Mouse (Mus musculus): Measurements from ENCODE around the gene Opa3. TPM values are rescaled to one million over a fixed set of nuclear protein-coding genes. Genes with fewer than 3 reads are reported as not detected.

The Opa3 gene
- polyA plus RNA-seq, 2 experiments, result 8.3 to 12.8 TPM

DNA sequence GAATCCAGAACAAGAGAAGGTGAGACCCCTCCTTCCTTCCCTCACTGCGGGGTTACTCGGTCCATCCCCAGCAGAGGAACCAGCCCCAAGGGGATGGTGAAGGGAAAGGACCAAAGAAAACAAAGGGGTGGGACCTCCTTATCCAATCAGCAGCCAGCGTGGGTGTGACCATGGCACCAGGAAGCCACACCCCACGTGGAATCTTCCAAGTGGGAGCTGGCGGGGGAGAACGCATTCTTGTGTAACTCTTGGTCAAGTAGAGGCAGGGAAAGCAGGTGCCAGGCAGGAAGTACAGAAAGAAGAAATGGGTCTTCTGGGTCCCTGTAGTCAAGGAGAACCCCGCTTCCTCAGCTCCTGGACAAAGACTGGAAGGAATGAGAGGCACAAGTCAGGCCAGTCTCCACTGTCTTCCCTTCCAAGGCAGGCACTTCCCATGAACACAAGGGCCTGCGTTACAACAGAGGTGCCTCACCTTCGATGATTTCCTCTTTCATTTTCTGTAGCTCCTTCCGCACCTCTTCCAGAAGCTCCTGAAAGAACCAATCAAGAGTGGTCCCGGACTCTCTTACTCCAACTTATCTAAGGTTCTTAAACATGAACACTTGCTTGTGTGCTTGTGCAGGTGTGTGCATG lies 29.4 kb downstream of the Opa3 start:
- Histone ChIP-seq H3K4me2 (ENCODE audit: low read depth) (peak overlapping the region; percentile 65), H3K27ac (peak overlapping the region; percentile 75), H3K4me1 (replicated peaks; ENCODE audit: control insufficient read depth in 2 of 2, insufficient read depth in 2 of 2, low read length in 1 of 2) (peaks cover 13 to 16% of the 10 kb centered on the region in 2 experiments), H3K36me3 (replicated peaks; ENCODE audit: control insufficient read depth, insufficient read depth, low read depth) (peaks cover 35% of the 10 kb centered on the region), H3K9me3 (ENCODE audit: control insufficient read depth, low read length) (no peaks in the 10 kb centered on the region), H3K4me3 (ENCODE audit: insufficient read depth in 1 of 2, low read depth in 2 of 2, low read length in 2 of 2) (peak overlapping the region; percentile 33 to 40), H3K9ac (replicated peaks) (peak overlapping the region; percentile 27), H3K27me3 (ENCODE audit: control insufficient read depth, insufficient read depth, low read length) (no peaks in the 10 kb centered on the region)
- 26% methylated on average over 11 of the region's 11 CpGs for WGBS (ENCODE audit: insufficient replicate concordance)
- DNase-seq (ENCODE audit: low read depth in 3 of 3, low spot score in 3 of 3) (peak; percentile 87 to 91 (median 89)), ATAC-seq (ENCODE audit: insufficient read depth) (peak; percentile 92)
- no peak for TF ChIP-seq EP300 (IDR thresholded peaks at IDR 0.05; ENCODE audit: low read depth)
- TF ChIP-seq CTCF (IDR thresholded peaks at IDR 0.05; ENCODE audit: low read depth), result no peak

DNA sequence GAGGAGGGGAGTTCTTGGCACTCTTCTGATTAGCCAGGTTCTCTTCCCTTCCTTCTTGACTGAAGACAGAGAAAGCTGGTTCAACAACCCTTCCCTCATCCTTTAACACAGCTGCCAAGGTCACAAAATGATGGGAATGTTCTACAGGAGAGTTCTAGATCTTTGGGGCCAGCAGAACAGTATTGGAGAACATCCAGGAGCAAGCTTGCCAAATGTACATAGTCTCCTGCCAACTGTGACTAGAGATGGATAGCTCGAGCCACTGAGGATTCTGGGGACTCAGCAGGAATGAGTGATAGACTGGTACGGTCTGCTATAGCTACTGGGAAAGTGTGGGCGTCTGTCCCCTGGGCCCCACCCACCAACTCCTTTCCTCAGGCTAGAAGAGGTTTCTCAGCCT lies 30.2 kb downstream of the Opa3 start:
- no peak overlapping the region for H3K9ac ChIP-seq (replicated peaks)
- TF ChIP-seq EP300 (IDR thresholded peaks at IDR 0.05; ENCODE audit: low read depth) (no peak), CTCF (IDR thresholded peaks at IDR 0.05; ENCODE audit: low read depth) (no peak)
- H3K4me3 ChIP-seq (ENCODE audit: insufficient read depth in 1 of 2, low read depth in 2 of 2, low read length in 2 of 2), result no peak overlapping the region
- H3K9me3 ChIP-seq (ENCODE audit: control insufficient read depth, low read length), result no peaks in the 10 kb centered on the region
- peak overlapping the region; percentile 65 for H3K4me2 ChIP-seq (ENCODE audit: low read depth)
- ATAC-seq (ENCODE audit: insufficient read depth), result no peak
- WGBS (ENCODE audit: insufficient replicate concordance), result 66% methylated on average over 3 of the region's 3 CpGs
- no peak for DNase-seq (ENCODE audit: low read depth in 3 of 3, low spot score in 3 of 3)
- no peaks in the 10 kb centered on the region for H3K27me3 ChIP-seq (ENCODE audit: control insufficient read depth, insufficient read depth, low read length)
- H3K4me1 ChIP-seq (replicated peaks; ENCODE audit: control insufficient read depth in 2 of 2, insufficient read depth in 2 of 2, low read length in 1 of 2), result peaks cover 13 to 16% of the 10 kb centered on the region in 2 experiments
- peak overlapping the region; percentile 2; the same call in 1 of the 2 replicates for H3K27ac ChIP-seq
- H3K36me3 ChIP-seq (replicated peaks; ENCODE audit: control insufficient read depth, insufficient read depth, low read depth), result peaks cover 43% of the 10 kb centered on the region

DNA sequence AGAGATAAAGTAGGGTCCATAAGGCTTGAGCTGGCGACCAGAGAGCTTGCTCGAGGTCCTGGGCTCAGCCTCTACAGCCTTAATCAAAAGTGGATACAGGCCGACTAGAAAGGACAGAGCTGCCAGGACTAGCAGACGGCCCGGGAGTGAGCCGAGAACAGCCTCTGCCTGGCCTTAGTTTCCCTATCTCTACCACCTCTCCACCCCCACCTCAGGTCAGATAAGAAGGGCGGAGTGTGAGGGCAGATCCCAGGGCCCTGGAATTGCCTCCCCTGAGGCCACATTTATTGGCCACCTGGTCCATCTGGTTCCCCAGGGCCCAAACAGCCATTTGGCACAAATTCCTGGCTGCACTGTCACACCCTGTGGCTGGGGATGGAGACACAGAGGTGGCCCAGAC lies 37.0 kb downstream of the Opa3 start:
- no peaks in the 10 kb centered on the region for H3K27me3 ChIP-seq (ENCODE audit: control insufficient read depth, insufficient read depth, low read length)
- ATAC-seq (ENCODE audit: insufficient read depth) (peak; percentile 82), DNase-seq (ENCODE audit: low read depth in 3 of 3, low spot score in 3 of 3) (peak in 1 of 3 experiments; percentile 55)
- peak overlapping the region; percentile 62 for H3K27ac ChIP-seq
- WGBS (ENCODE audit: insufficient replicate concordance), result 7% methylated on average over 7 of the region's 7 CpGs
- H3K4me3 ChIP-seq (ENCODE audit: insufficient read depth in 1 of 2, low read depth in 2 of 2, low read length in 2 of 2), result peak overlapping the region; percentile 10 to 22; a peak in 3 of 4 replicates
- H3K4me2 ChIP-seq (ENCODE audit: low read depth), result peak overlapping the region; percentile 72
- H3K4me1 ChIP-seq (replicated peaks; ENCODE audit: control insufficient read depth in 2 of 2, insufficient read depth in 2 of 2, low read length in 1 of 2), result peaks cover 50 to 54% of the 10 kb centered on the region in 2 experiments
- peaks cover 33% of the 10 kb centered on the region for H3K36me3 ChIP-seq (replicated peaks; ENCODE audit: control insufficient read depth, insufficient read depth, low read depth)
- TF ChIP-seq CTCF (IDR thresholded peaks at IDR 0.05; ENCODE audit: low read depth) (0 out of 2 replicates have a peak, but pooled peaks have one; percentile 13), EP300 (IDR thresholded peaks at IDR 0.05; ENCODE audit: low read depth) (no peak)
- no peaks in the 10 kb centered on the region for H3K9me3 ChIP-seq (ENCODE audit: control insufficient read depth, low read length)
- H3K9ac ChIP-seq (replicated peaks), result peak overlapping the region; percentile 52

DNA sequence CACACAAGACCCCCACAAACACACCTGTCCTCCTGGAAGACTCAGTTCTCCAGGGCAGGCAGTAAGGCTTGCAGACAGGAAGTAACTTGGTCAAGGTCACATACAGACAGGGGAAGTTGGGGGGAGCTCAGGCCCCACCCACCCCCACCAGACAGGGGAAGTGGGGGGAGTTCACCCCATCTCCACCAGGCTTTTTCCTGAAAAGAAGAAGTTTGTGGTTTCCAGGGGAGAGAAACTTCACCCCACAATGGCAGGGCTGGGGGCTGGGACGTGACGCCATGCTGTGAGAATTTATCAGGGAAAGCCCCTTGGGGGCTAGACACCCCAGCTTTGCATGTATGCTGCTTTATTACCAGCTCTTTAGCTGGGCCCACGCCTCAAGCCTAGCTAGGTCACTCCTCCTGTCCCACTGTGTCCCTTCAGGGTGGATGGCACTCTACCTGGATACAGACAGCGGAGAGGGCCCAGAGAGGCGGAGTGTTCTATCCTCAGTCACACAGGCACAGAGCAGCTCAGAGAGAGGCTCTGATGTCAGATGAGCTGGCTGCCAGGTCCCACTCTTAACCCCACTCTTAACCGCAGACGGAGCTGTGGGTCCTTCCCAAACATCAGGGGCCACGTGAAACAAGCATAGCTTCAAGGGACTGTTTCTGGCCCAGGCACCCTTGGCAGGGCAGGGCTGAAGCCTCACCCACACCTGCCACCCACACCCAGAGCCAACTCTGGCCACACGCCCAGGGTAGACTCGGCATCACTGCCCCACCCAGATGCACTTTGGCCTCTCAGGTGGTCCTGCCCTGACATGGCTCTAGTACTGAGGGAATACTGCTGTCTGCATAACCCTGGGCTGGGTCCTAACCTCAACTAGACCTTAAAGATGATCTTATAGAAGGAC lies 38.0 kb downstream of the Opa3 start:
- DNase-seq (ENCODE audit: low read depth in 3 of 3, low spot score in 3 of 3), result no peak
- no peaks in the 10 kb centered on the region for H3K27me3 ChIP-seq (ENCODE audit: control insufficient read depth, insufficient read depth, low read length)
- H3K4me1 ChIP-seq (replicated peaks; ENCODE audit: control insufficient read depth in 2 of 2, insufficient read depth in 2 of 2, low read length in 1 of 2), result peaks cover 52 to 54% of the 10 kb centered on the region in 2 experiments
- H3K27ac ChIP-seq, result peak overlapping the region; percentile 62
- peak overlapping the region; percentile 52 for H3K9ac ChIP-seq (replicated peaks)
- ATAC-seq (ENCODE audit: insufficient read depth), result no peak
- H3K4me2 ChIP-seq (ENCODE audit: low read depth), result peak overlapping the region; percentile 72
- H3K9me3 ChIP-seq (ENCODE audit: control insufficient read depth, low read length), result no peaks in the 10 kb centered on the region
- 31% methylated on average over 10 of the region's 10 CpGs for WGBS (ENCODE audit: insufficient replicate concordance)
- H3K4me3 ChIP-seq (ENCODE audit: insufficient read depth in 1 of 2, low read depth in 2 of 2, low read length in 2 of 2), result 0 out of 4 replicates have a peak overlapping the region, but pooled peaks of 1 of the 2 experiments have one; percentile 3
- peaks cover 27% of the 10 kb centered on the region for H3K36me3 ChIP-seq (replicated peaks; ENCODE audit: control insufficient read depth, insufficient read depth, low read depth)
- no peak for TF ChIP-seq CTCF (IDR thresholded peaks at IDR 0.05; ENCODE audit: low read depth)

DNA sequence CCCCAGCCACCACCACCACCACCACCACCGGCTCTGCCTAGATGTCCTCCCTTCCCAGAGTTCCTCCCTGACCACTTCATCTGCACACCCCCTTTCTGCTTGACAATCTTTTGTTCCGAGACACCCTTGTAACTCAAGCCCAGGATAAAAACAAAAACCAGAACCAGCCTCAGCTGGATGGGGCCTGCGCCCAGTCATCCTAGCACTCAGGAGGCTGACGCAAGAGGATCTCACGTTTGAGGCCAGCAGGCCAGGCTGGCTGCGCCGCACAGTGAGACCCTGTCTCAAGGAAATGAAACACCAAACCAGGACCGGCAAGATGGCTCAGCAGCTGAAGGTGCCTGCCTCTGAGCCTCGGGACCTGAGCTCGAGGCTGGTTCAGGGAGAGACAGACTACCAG lies 38.9 kb downstream of the Opa3 start:
- ATAC-seq (ENCODE audit: insufficient read depth), result no peak
- H3K9ac ChIP-seq (replicated peaks), result peak overlapping the region; percentile 2
- H3K27ac ChIP-seq, result peak overlapping the region; percentile 62
- H3K4me1 ChIP-seq (replicated peaks; ENCODE audit: control insufficient read depth in 2 of 2, insufficient read depth in 2 of 2, low read length in 1 of 2), result peaks cover 52 to 54% of the 10 kb centered on the region in 2 experiments
- peak overlapping the region; percentile 72 for H3K4me2 ChIP-seq (ENCODE audit: low read depth)
- no peak for TF ChIP-seq CTCF (IDR thresholded peaks at IDR 0.05; ENCODE audit: low read depth)
- no peak for TF ChIP-seq EP300 (IDR thresholded peaks at IDR 0.05; ENCODE audit: low read depth)
- no peak for DNase-seq (ENCODE audit: low read depth in 3 of 3, low spot score in 3 of 3)
- WGBS (ENCODE audit: insufficient replicate concordance), result 44% methylated on average over 10 of the region's 10 CpGs
- peaks cover 20% of the 10 kb centered on the region for H3K36me3 ChIP-seq (replicated peaks; ENCODE audit: control insufficient read depth, insufficient read depth, low read depth)
- H3K4me3 ChIP-seq (ENCODE audit: insufficient read depth in 1 of 2, low read depth in 2 of 2, low read length in 2 of 2), result 0 out of 4 replicates have a peak overlapping the region, but pooled peaks of 1 of the 2 experiments have one; percentile 4
- no peaks in the 10 kb centered on the region for H3K27me3 ChIP-seq (ENCODE audit: control insufficient read depth, insufficient read depth, low read length)
- no peaks in the 10 kb centered on the region for H3K9me3 ChIP-seq (ENCODE audit: control insufficient read depth, low read length)

Data from liver, embryonic 14.5 days (tissue).